Mouse (Mus musculus) kidney, embryonic 16.5 days (tissue): Measurements from ENCODE around the gene Tbx2. TPM values are rescaled to one million over a fixed set of nuclear protein-coding genes. Genes with fewer than 3 reads are reported as not detected.

Experiments used
- ATAC-seq: fragments of 200-750 bp; cut with Nextera tagmentation; 2 replicates; pipeline ENCODE4 v1.8.0; 2017; ENCODE audit warnings: moderate TSS enrichment; ENCODE audit not compliant: low FRiP score, low TSS enrichment
- H3K27ac ChIP-seq: fragments of 300-500 bp; sonication (generic); 2 replicates; pipeline ENCODE4 v1.5.1; 2014; ENCODE audit warnings: low read length
- H3K27me3 ChIP-seq: fragments of 300-500 bp; sonication (generic); 2 replicates; pipeline ENCODE4 v1.6.1; 2014; ENCODE audit warnings: low read length, control low read depth, mixed read lengths; ENCODE audit not compliant: insufficient read depth
- H3K36me3 ChIP-seq: fragments of 300-500 bp; sonication (generic); 2 replicates; pipeline ENCODE4 v1.6.1; 2014; ENCODE audit warnings: low read length, control low read depth, mixed read lengths; ENCODE audit not compliant: insufficient read depth
- H3K4me1 ChIP-seq: fragments of 300-500 bp; sonication (generic); 2 replicates; pipeline ENCODE4 v1.6.1; 2014; ENCODE audit warnings: low read length, control low read depth, mixed read lengths; ENCODE audit not compliant: insufficient read depth
- H3K4me2 ChIP-seq: fragments of 300-500 bp; sonication (generic); replicated peaks from 2 replicates; pipeline ENCODE4 v1.6.1; 2014; ENCODE audit warnings: low read depth, low read length
- H3K4me3 ChIP-seq: fragments of 300-500 bp; sonication (generic); 2 replicates; pipeline ENCODE4 v1.5.1; 2014; ENCODE audit warnings: mild to moderate bottlenecking, low read length
- H3K9ac ChIP-seq: fragments of 300-500 bp; sonication (generic); replicated peaks from 2 replicates; pipeline ENCODE4 v1.6.1; 2014; ENCODE audit warnings: low read length
- H3K9me3 ChIP-seq: fragments of 300-500 bp; sonication (generic); 2 replicates; pipeline ENCODE4 v1.6.1; 2016; ENCODE audit warnings: low read length, control low read depth
- WGBS: fragments of 180-500 bp; shearing (Covaris S2); extraction: QIAGEN DNeasy Blood & Tissue Kit; methylation state at CpG from one replicate; pipeline ENCODE4 v1.1.7; 2014; 5-methylcytosine and 5-hydroxymethylcytosine counted together
- polyA plus RNA-seq: library from polyadenylated mRNA; unstranded; fragments of >200 nt; fragmentation: Nextera tagmentation; extraction: Ambion mirVana; gene quantifications from 2 replicates; pipeline ENCODE4 v1.2.1, GENCODE M21; 2015

Gene Tbx2
- polyA plus RNA-seq, 1 experiment from 2014 or later, result 10.3 TPM

- H3K27ac ChIP-seq, result no peak overlapping the region
- peaks cover 94% of the 10 kb centered on the region for H3K27me3 ChIP-seq
- 0 out of 2 replicates have a peak overlapping the region, but pooled peaks have one; percentile 16 for H3K4me2 ChIP-seq
- no peak overlapping the region for H3K9ac ChIP-seq
- peaks cover 23% of the 10 kb centered on the region for H3K4me1 ChIP-seq
- H3K9me3 ChIP-seq, result no peaks in the 10 kb centered on the region
- ATAC-seq, result peak; percentile 37; the same call in 1 of the 2 replicates
- H3K4me3 ChIP-seq, result peak overlapping the region; percentile 14
- WGBS, result 4% methylated on average over 47 of the region's 47 CpGs
- H3K36me3 ChIP-seq, result no peaks in the 10 kb centered on the region
These were observed 57.6 kb downstream of the Tbx2 start for GRCm38 (mm10) chr11:85889730-85890562.

GRCm38 (mm10) chr11:85890563-85890845, 58.2 kb downstream of the Tbx2 start:
- Histone ChIP-seq H3K4me3 (no peak overlapping the region; the same call in 1 of the 2 replicates), H3K36me3 (no peaks in the 10 kb centered on the region), H3K9ac (no peak overlapping the region), H3K27me3 (peaks cover 94% of the 10 kb centered on the region), H3K4me1 (peaks cover 29% of the 10 kb centered on the region), H3K4me2 (no peak overlapping the region), H3K27ac (no peak overlapping the region), H3K9me3 (no peaks in the 10 kb centered on the region)
- ATAC-seq, result no peak
- WGBS, result 3% methylated on average over 13 of the region's 13 CpGs

- Histone ChIP-seq H3K27ac (no peak overlapping the region), H3K4me3 (no peak overlapping the region; the same call in 1 of the 2 replicates), H3K9ac (no peak overlapping the region), H3K9me3 (no peaks in the 10 kb centered on the region), H3K4me1 (peaks cover 28% of the 10 kb centered on the region), H3K36me3 (no peaks in the 10 kb centered on the region), H3K4me2 (no peak overlapping the region), H3K27me3 (peaks cover 94% of the 10 kb centered on the region)
- no peak for ATAC-seq
- 2% methylated on average over 13 of the region's 13 CpGs for WGBS
These were observed 58.8 kb downstream of the Tbx2 start for GRCm38 (mm10) chr11:85891010-85891691.

Other genes with a start within 250 kb of the Tbx2 start
- gene Gm11444, start 17.8 kb downstream of the Tbx2 start, polyA plus RNA-seq, result not detected in 2 replicates
- gene Tbx4, start 53.9 kb downstream of the Tbx2 start, polyA plus RNA-seq, result 0.24 and 1.7 TPM in 2 replicates